Mouse (Mus musculus) hindbrain, embryonic 15.5 days (tissue): Measurements from ENCODE around the gene Vmn1r158. TPM values are rescaled to one million over a fixed set of nuclear protein-coding genes. Genes with fewer than 3 reads are reported as not detected.
"Not testable (repeated sequence)": the region's sequence is repeated elsewhere in the genome, so short reads cannot be mapped to it uniquely, and the experiment has no call there.

ENCODE experiments used
- ATAC-seq: fragments of 200-750 bp; cut with Nextera tagmentation; 2 replicates; pipeline ENCODE4 v1.8.0; 2017; ENCODE audit warnings: low read depth, moderate number of reproducible peaks, moderate TSS enrichment; ENCODE audit not compliant: low FRiP score
- H3K27ac ChIP-seq: fragments of 300-500 bp; sonication (generic); replicated peaks from 2 replicates; pipeline ENCODE4 v1.5.1; 2015; ENCODE audit warnings: mild to moderate bottlenecking, inconsistent platforms
- H3K27me3 ChIP-seq: fragments of 300-500 bp; sonication (generic); 2 replicates; pipeline ENCODE4 v1.6.1; 2015; ENCODE audit warnings: control low read depth, inconsistent platforms
- H3K36me3 ChIP-seq: fragments of 300-500 bp; sonication (generic); 2 replicates; pipeline ENCODE4 v1.6.1; 2015; ENCODE audit warnings: control low read depth, inconsistent platforms
- H3K4me1 ChIP-seq: fragments of 300-500 bp; sonication (generic); replicated peaks from 2 replicates; pipeline ENCODE4 v1.6.1; 2015; ENCODE audit warnings: control low read depth, inconsistent platforms
- H3K4me2 ChIP-seq: fragments of 300-500 bp; sonication (generic); 2 replicates; pipeline ENCODE4 v1.6.1; 2015; ENCODE audit warnings: moderate library complexity, mild to moderate bottlenecking, inconsistent platforms
- H3K4me3 ChIP-seq: fragments of 300-500 bp; sonication (generic); 2 replicates; pipeline ENCODE4 v1.5.1; 2015; ENCODE audit warnings: mild to moderate bottlenecking, inconsistent platforms
- H3K9ac ChIP-seq: fragments of 300-500 bp; sonication (generic); 2 replicates; pipeline ENCODE4 v1.6.1; 2015; ENCODE audit warnings: inconsistent platforms
- H3K9me3 ChIP-seq: fragments of 300-500 bp; sonication (generic); 2 replicates; pipeline ENCODE4 v1.6.1; 2016; ENCODE audit warnings: control low read depth, inconsistent platforms
- WGBS: fragments of 180-500 bp; shearing (Covaris S2); methylation state at CpG from one replicate; pipeline ENCODE4 v1.1.7; 2015; 5-methylcytosine and 5-hydroxymethylcytosine counted together
- polyA plus RNA-seq: library from polyadenylated mRNA; unstranded; fragments of >200 nt; fragmentation: Nextera tagmentation; extraction: Ambion mirVana; gene quantifications from 2 replicates; pipeline ENCODE4 v1.2.1, GENCODE M21; 2015

Vmn1r158 gene
- polyA plus RNA-seq: not detected in 2 replicates

DNA sequence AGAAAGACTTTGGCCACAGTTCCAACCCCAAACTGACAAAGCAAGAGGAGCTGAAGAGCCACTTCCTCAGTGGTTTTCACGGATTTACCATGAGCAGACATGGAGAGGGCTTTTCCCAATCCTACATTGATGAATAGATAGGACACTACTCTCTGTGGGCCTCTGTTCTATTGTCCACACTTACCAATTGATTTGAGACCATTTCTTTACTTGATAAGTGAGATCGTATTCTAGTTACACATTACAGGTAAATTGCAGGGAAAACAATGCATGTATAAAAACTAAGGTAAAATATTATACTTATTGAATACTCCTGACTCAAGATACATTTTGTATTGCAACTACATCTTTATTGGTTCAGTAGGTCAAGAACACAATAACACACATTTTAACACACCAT, at the start of gene Vmn1r158:
TSS of gene Vmn1r158 (minus strand) at position 101 of the 400 bp plus-strand sequence.
- not testable (repeated sequence) for ATAC-seq, H3K27me3 ChIP-seq, H3K4me3 ChIP-seq, H3K27ac ChIP-seq, H3K36me3 ChIP-seq, H3K9ac ChIP-seq, H3K4me2 ChIP-seq, H3K4me1 ChIP-seq
- 67% methylated on average over 2 of the region's 2 CpGs for WGBS
- H3K9me3 ChIP-seq: peaks cover 12% of the 10 kb centered on the region; the same call in 1 of the 2 replicates

GRCm38 (mm10) chr7:22775981-22776380, 14.6 kb downstream of the Vmn1r158 start:
- H3K9me3 ChIP-seq, H3K4me3 ChIP-seq: not testable (repeated sequence)
- WGBS: 92% methylated on average over 7 of the region's 11 CpGs

DNA sequence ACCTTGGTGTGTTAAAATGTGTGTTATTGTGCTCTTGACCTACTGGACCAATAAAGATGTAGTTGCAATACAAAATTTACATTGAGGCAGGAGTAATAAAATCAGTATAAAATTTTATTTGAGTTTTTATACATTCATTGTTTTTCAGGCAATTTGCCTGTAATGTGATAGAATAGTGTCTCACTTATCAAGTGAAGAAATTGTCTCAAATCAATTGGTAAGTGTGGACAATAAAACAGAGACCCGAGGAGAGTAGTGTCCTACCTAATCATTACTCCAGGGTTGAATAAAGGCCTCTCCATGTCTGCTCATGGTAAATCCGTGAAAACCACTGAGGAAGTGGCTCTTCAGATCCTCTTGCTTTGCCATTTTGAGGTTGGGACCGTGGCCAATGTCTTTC, 29.2 kb downstream of the Vmn1r158 start, which contains the start of gene Vmn1r157:
TSS of gene Vmn1r157 (plus strand) at position 301 of the 400 bp plus-strand sequence.
- H3K9me3 ChIP-seq, H3K27ac ChIP-seq, H3K36me3 ChIP-seq, H3K4me1 ChIP-seq, H3K4me2 ChIP-seq, H3K27me3 ChIP-seq, H3K9ac ChIP-seq, ATAC-seq, H3K4me3 ChIP-seq: not testable (repeated sequence)
- WGBS: 35% methylated on average over 2 of the region's 3 CpGs

More at GRCm38 (mm10) chr7:22775981-22776380, 14.6 kb downstream of the Vmn1r158 start:
- H3K27me3 ChIP-seq, ATAC-seq, H3K27ac ChIP-seq, H3K4me2 ChIP-seq, H3K9ac ChIP-seq, H3K36me3 ChIP-seq, H3K4me1 ChIP-seq: not testable (repeated sequence)

Other genes with a start within 250 kb of the Vmn1r158 start
- gene Gm4201, start 225.4 kb downstream of the Vmn1r158 start, polyA plus RNA-seq: not detected in 2 replicates
- gene Gm4565, start 202.7 kb downstream of the Vmn1r158 start, polyA plus RNA-seq: not detected in 2 replicates
- not detected in 2 replicates for gene Vmn1r155, start 132.8 kb downstream of the Vmn1r158 start, polyA plus RNA-seq
- gene Gm8693, start 98.5 kb downstream of the Vmn1r158 start, polyA plus RNA-seq: not detected in 2 replicates
- not detected in 2 replicates for gene Gm4567, start 71.1 kb downstream of the Vmn1r158 start, polyA plus RNA-seq
- not detected in 2 replicates for gene Vmn1r157, start 29.1 kb downstream of the Vmn1r158 start, polyA plus RNA-seq
- not detected in 2 replicates for gene Vmn1r159, start 52.8 kb upstream of the Vmn1r158 start, polyA plus RNA-seq
- not detected in 2 replicates for gene Vmn1r160, start 80.4 kb upstream of the Vmn1r158 start, polyA plus RNA-seq
- gene Gm4214, start 193.9 kb upstream of the Vmn1r158 start, polyA plus RNA-seq: not detected in 2 replicates
- not detected in 2 replicates for gene Gm4216, start 229.1 kb upstream of the Vmn1r158 start, polyA plus RNA-seq